Mouse (Mus musculus): ENCODE measurements around the gene Egfl7.

GRCm38 (mm10) chr2:26622984-26623383 is 43.2 kb downstream of the Egfl7 start:
- TF ChIP-seq POLR2A (IDR thresholded peaks at IDR 0.05; ENCODE audit: insufficient read depth, low read depth, low read length) (no peak), CTCF (IDR thresholded peaks at IDR 0.05) (no peak), EP300 (IDR thresholded peaks at IDR 0.05; ENCODE audit: insufficient read depth, low read depth, low read length) (no peak)
